Mouse (Mus musculus) ES-Bruce4 (cell line): ENCODE data around the gene Zfp672. TPM values are rescaled to one million over a fixed set of nuclear protein-coding genes. Genes with fewer than 3 reads are reported as not detected.

Experiments
- H3K27ac ChIP-seq: 2 replicates; pipeline ENCODE4 v1.5.1; 2012; ENCODE audit warnings: low read length, inconsistent platforms; ENCODE audit not compliant: insufficient read depth
- H3K27me3 ChIP-seq: 2 replicates; pipeline ENCODE4 v1.6.1; 2012; ENCODE audit warnings: mild to moderate bottlenecking, low read length, inconsistent platforms; ENCODE audit not compliant: control insufficient read depth, poor library complexity, insufficient read depth, severe bottlenecking
- H3K36me3 ChIP-seq: 2 replicates; pipeline ENCODE4 v1.6.1; 2012; ENCODE audit warnings: inconsistent platforms, mild to moderate bottlenecking, low read length, moderate library complexity; ENCODE audit not compliant: control insufficient read depth, poor library complexity, insufficient read depth, severe bottlenecking
- H3K4me1 ChIP-seq: one replicate; pipeline ENCODE4 v1.8.1; 2011; ENCODE audit warnings: low read length; ENCODE audit not compliant: control insufficient read depth, insufficient read depth
- H3K4me3 ChIP-seq: 2 replicates; pipeline ENCODE4 v1.5.1; 2011; ENCODE audit warnings: low read depth, mild to moderate bottlenecking, low read length
- H3K9ac ChIP-seq: 2 replicates; pipeline ENCODE4 v1.6.1; 2012; ENCODE audit warnings: low read depth, mild to moderate bottlenecking, inconsistent platforms; ENCODE audit not compliant: poor library complexity, severe bottlenecking
- H3K9me3 ChIP-seq: replicated peaks from 2 replicates; pipeline ENCODE4 v1.6.1; 2012; ENCODE audit warnings: mild to moderate bottlenecking, low read length, inconsistent platforms; ENCODE audit not compliant: control insufficient read depth, poor library complexity, insufficient read depth, severe bottlenecking
- CTCF ChIP-seq: IDR thresholded peaks from one replicate; pipeline ENCODE4 v1.8.1; 2011; ENCODE audit warnings: low read depth, low read length
- EP300 ChIP-seq: IDR thresholded peaks from 2 replicates; pipeline ENCODE4 v1.6.1; 2011; ENCODE audit warnings: low read depth, low read length; ENCODE audit not compliant: insufficient read depth
- POLR2A ChIP-seq: IDR thresholded peaks from one replicate; pipeline ENCODE4 v1.8.1; 2011; ENCODE audit warnings: low read length; ENCODE audit not compliant: insufficient read depth
- polyA plus RNA-seq: library from polyadenylated mRNA; stranded (reverse); fragments of >200 nt; gene quantifications from 2 replicates; pipeline ENCODE4 v1.2.4, GENCODE M21; 2011; ENCODE audit warnings: low read depth; ENCODE audit not compliant: missing spikeins, insufficient read depth, insufficient read length

Gene Zfp672
- polyA plus RNA-seq, 1 experiment = 9.0 TPM

GRCm38 (mm10) chr11:58301837-58302754, 28.0 kb downstream of the Zfp672 start:
- no peaks in the 10 kb centered on the region for H3K9me3 ChIP-seq
- H3K27me3 ChIP-seq = no peaks in the 10 kb centered on the region; the same call in 1 of the 2 replicates
- peak; percentile 72 for TF ChIP-seq CTCF
- peak; percentile 48; the same call in 1 of the 2 replicates for TF ChIP-seq EP300
- no peak for TF ChIP-seq POLR2A
- H3K4me3 ChIP-seq = peak overlapping the region; percentile 84
- H3K9ac ChIP-seq = peak overlapping the region; percentile 39
- H3K27ac ChIP-seq = peak overlapping the region; percentile 14; the same call in 1 of the 2 replicates
- no peaks in the 10 kb centered on the region for H3K36me3 ChIP-seq
- no peaks in the 10 kb centered on the region for H3K4me1 ChIP-seq

GRCm38 (mm10) chr11:58301057-58301456, 29.1 kb downstream of the Zfp672 start:
- no peaks in the 10 kb centered on the region; the same call in 1 of the 2 replicates for H3K27me3 ChIP-seq
- H3K4me1 ChIP-seq = no peaks in the 10 kb centered on the region
- H3K4me3 ChIP-seq = peak overlapping the region; percentile 61
- no peaks in the 10 kb centered on the region for H3K9me3 ChIP-seq
- TF ChIP-seq POLR2A = no peak
- TF ChIP-seq CTCF = peak; percentile 68
- no peak overlapping the region for H3K27ac ChIP-seq
- peak overlapping the region; percentile 54; the same call in 1 of the 2 replicates for H3K9ac ChIP-seq
- no peaks in the 10 kb centered on the region for H3K36me3 ChIP-seq

GRCm38 (mm10) chr11:58297396-58297795, 32.7 kb downstream of the Zfp672 start:
- H3K9me3 ChIP-seq = no peaks in the 10 kb centered on the region
- no peak overlapping the region for H3K9ac ChIP-seq
- no peak overlapping the region for H3K4me3 ChIP-seq
- no peak overlapping the region for H3K27ac ChIP-seq
- no peak for TF ChIP-seq EP300
- no peak for TF ChIP-seq POLR2A
- TF ChIP-seq CTCF = no peak
- no peaks in the 10 kb centered on the region for H3K4me1 ChIP-seq
- H3K36me3 ChIP-seq = no peaks in the 10 kb centered on the region
- H3K27me3 ChIP-seq = no peaks in the 10 kb centered on the region; the same call in 1 of the 2 replicates

- Histone ChIP-seq H3K27ac (no peak overlapping the region), H3K27me3 (no peaks in the 10 kb centered on the region), H3K4me3 (no peak overlapping the region), H3K9ac (no peak overlapping the region), H3K36me3 (no peaks in the 10 kb centered on the region), H3K4me1 (no peaks in the 10 kb centered on the region), H3K9me3 (no peaks in the 10 kb centered on the region)
- TF ChIP-seq EP300 (no peak), CTCF (no peak), POLR2A (no peak)
Measured at GRCm38 (mm10) chr11:58292791-58293190, 37.3 kb downstream of the Zfp672 start.

- H3K27me3 ChIP-seq = no peaks in the 10 kb centered on the region
- no peak for TF ChIP-seq POLR2A
- TF ChIP-seq EP300 = no peak
- no peak for TF ChIP-seq CTCF
Measured at GRCm38 (mm10) chr11:58290812-58291211, 39.3 kb downstream of the Zfp672 start.

More at GRCm38 (mm10) chr11:58290812-58291211, 39.3 kb downstream of the Zfp672 start:
- Histone ChIP-seq H3K9ac (no peak overlapping the region), H3K36me3 (no peaks in the 10 kb centered on the region), H3K4me3 (no peak overlapping the region), H3K4me1 (no peaks in the 10 kb centered on the region), H3K27ac (no peak overlapping the region), H3K9me3 (no peaks in the 10 kb centered on the region)
